Mouse (Mus musculus): ENCODE data around the gene Muc2. TPM values are rescaled to one million over a fixed set of nuclear protein-coding genes. Genes with fewer than 3 reads are reported as not detected.

The Muc2 gene
- 0.35 and 0.48 TPM in 2 replicates for polyA plus RNA-seq (2015; fragmentation: Nextera tagmentation; extraction: Ambion mirVana)

GRCm38 (mm10) chr7:141690040-141690439, at the start of gene Muc2:
Muc2 (plus strand) TSS chr7:141690340.
- Histone ChIP-seq H3K27me3 (ENCODE audit: control insufficient read depth, insufficient read depth, low read depth, low read length) (0 out of 2 replicates have a peak, but pooled peaks cover 2% of the 10 kb centered on the region), H3K9ac (ENCODE audit: low read length) (no peak within 1 kb of the TSS), H3K4me1 (replicated peaks; ENCODE audit: control insufficient read depth, insufficient read depth, low read length) (no peaks in the 10 kb centered on the region), H3K27ac (ENCODE audit: low read length) (no peak within 1 kb of the TSS), H3K9me3 (ENCODE audit: control insufficient read depth, low read length) (no peaks in the 10 kb centered on the region), H3K4me2 (ENCODE audit: low read depth, low read length) (no peak within 1 kb of the TSS), H3K36me3 (ENCODE audit: control insufficient read depth, insufficient read depth, low read length) (no peaks in the 10 kb centered on the region), H3K4me3 (ENCODE audit: low read length) (no peak within 1 kb of the TSS)
- 75% methylated on average over 8 of the region's 8 CpGs for WGBS
- no peak for ATAC-seq (ENCODE audit: low read depth)

DNA sequence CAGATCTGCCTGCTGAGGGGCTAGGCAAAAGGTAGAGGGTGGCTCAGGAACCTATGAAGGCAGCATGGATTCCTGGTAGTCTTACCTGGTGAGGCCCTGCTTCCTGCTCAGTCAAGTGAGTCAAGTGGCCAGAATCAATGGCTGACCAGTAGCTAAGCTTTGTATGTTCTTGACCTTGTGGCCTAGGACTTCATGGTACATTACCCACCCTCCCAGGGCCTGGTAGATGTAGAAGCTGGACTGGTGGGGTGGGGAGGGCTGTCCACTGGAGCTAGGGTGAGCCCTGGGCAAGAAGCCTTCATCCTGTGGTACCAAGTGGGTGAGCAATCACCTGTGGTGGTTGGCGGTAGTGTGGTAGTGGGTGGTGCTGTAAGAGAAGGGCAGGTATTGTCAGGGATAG, 47.8 kb upstream of the Muc2 start:
- ATAC-seq (ENCODE audit: low read depth) = no peak
- no peaks in the 10 kb centered on the region for H3K4me1 ChIP-seq (replicated peaks; ENCODE audit: control insufficient read depth, insufficient read depth, low read length)
- no peaks in the 10 kb centered on the region for H3K36me3 ChIP-seq (ENCODE audit: control insufficient read depth, insufficient read depth, low read length)
- H3K27me3 ChIP-seq (ENCODE audit: control insufficient read depth, insufficient read depth, low read depth, low read length) = no peaks in the 10 kb centered on the region
- H3K9me3 ChIP-seq (ENCODE audit: control insufficient read depth, low read length) = no peaks in the 10 kb centered on the region
- no peak overlapping the region for H3K4me3 ChIP-seq (ENCODE audit: low read length)
- no peak overlapping the region for H3K27ac ChIP-seq (ENCODE audit: low read length)
- WGBS = 75% methylated on average over 1 of the region's 1 CpGs
- H3K4me2 ChIP-seq (ENCODE audit: low read depth, low read length) = no peak overlapping the region
- no peak overlapping the region for H3K9ac ChIP-seq (ENCODE audit: low read length)

GRCm38 (mm10) chr7:141643160-141643559, 47.0 kb upstream of the Muc2 start:
- Histone ChIP-seq H3K4me3 (ENCODE audit: low read length) (no peak overlapping the region), H3K9ac (ENCODE audit: low read length) (no peak overlapping the region), H3K27me3 (ENCODE audit: control insufficient read depth, insufficient read depth, low read depth, low read length) (no peaks in the 10 kb centered on the region), H3K4me2 (ENCODE audit: low read depth, low read length) (no peak overlapping the region), H3K27ac (ENCODE audit: low read length) (no peak overlapping the region), H3K9me3 (ENCODE audit: control insufficient read depth, low read length) (no peaks in the 10 kb centered on the region), H3K36me3 (ENCODE audit: control insufficient read depth, insufficient read depth, low read length) (no peaks in the 10 kb centered on the region), H3K4me1 (replicated peaks; ENCODE audit: control insufficient read depth, insufficient read depth, low read length) (no peaks in the 10 kb centered on the region)
- no peak for ATAC-seq (ENCODE audit: low read depth)
- 50% methylated on average over 3 of the region's 3 CpGs for WGBS

DNA sequence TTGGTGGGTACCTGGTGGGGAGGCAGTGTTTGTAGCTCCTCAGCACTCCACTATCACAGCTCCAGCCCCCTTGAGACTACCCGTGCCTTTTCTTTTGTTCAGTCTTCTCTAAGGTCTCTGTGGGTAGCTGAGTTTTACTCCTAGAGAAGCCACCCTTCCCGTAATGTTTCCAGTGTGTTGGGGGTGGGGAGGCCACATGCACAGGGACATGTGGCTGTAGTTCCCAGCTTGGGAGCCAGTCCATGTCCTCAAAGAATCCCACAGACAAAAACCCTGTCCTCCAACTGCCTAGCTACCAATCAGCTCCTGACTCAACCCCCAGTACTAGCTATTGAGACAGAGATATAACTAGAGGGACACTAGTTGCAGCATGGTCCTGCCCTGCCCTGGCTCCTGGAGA, 43.1 kb upstream of the Muc2 start:
- WGBS = 67% methylated on average over 2 of the region's 2 CpGs
- H3K4me1 ChIP-seq (replicated peaks; ENCODE audit: control insufficient read depth, insufficient read depth, low read length) = no peaks in the 10 kb centered on the region

DNA sequence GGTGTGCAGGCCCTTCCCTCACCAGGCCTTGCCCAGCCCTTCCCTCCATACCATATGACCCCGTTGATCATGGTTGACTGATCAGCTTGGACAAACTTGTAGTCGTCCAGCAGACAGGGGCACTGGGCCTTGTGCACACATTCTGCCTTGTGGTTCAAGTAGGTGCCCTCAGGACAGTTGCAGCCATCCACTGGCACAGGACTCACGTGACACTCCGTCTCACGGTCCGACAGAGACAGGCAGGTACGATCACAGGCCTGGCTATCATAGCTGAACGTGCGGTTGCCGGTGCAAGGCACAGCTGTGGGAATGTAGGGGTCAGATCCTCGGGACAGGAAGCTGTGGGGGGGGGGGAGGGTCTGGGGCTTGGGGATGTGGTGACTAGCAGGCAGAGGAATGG, 42.3 kb upstream of the Muc2 start:
- ATAC-seq (ENCODE audit: low read depth) = no peak
- Histone ChIP-seq H3K27ac (ENCODE audit: low read length) (no peak overlapping the region), H3K4me3 (ENCODE audit: low read length) (no peak overlapping the region), H3K4me2 (ENCODE audit: low read depth, low read length) (no peak overlapping the region), H3K9ac (ENCODE audit: low read length) (no peak overlapping the region), H3K27me3 (ENCODE audit: control insufficient read depth, insufficient read depth, low read depth, low read length) (no peaks in the 10 kb centered on the region), H3K4me1 (replicated peaks; ENCODE audit: control insufficient read depth, insufficient read depth, low read length) (no peaks in the 10 kb centered on the region), H3K36me3 (ENCODE audit: control insufficient read depth, insufficient read depth, low read length) (no peaks in the 10 kb centered on the region), H3K9me3 (ENCODE audit: control insufficient read depth, low read length) (no peaks in the 10 kb centered on the region)
- 49% methylated on average over 10 of the region's 11 CpGs for WGBS

More for the DNA sequence above, 43.1 kb upstream of the Muc2 start:
- Histone ChIP-seq H3K9me3 (ENCODE audit: control insufficient read depth, low read length) (no peaks in the 10 kb centered on the region), H3K27ac (ENCODE audit: low read length) (no peak overlapping the region), H3K4me3 (ENCODE audit: low read length) (no peak overlapping the region), H3K4me2 (ENCODE audit: low read depth, low read length) (no peak overlapping the region), H3K27me3 (ENCODE audit: control insufficient read depth, insufficient read depth, low read depth, low read length) (no peaks in the 10 kb centered on the region), H3K36me3 (ENCODE audit: control insufficient read depth, insufficient read depth, low read length) (no peaks in the 10 kb centered on the region), H3K9ac (ENCODE audit: low read length) (no peak overlapping the region)
- ATAC-seq (ENCODE audit: low read depth) = no peak

DNA sequence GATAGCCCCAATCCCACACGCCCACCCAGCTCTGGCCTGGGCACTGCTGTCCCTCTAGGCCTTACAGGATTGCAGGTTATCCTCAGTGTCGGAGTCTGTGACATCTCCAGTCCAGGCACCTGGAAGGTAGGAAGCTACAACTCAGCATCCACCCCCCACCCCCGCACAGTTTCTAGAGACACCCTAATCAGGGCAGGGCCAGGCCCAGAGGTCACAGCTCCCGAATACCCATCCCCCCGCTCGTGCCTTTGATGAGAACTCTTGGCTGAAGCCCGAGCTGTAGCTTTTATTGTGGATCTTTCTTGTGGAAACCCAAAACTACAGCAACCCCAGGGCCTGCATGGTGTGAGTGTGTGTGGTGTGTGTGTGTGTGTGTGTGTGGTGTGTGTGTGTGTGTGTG, 37.9 kb upstream of the Muc2 start:
- 44% methylated on average over 7 of the region's 7 CpGs for WGBS
- no peak overlapping the region for H3K27ac ChIP-seq (ENCODE audit: low read length)
- no peaks in the 10 kb centered on the region for H3K36me3 ChIP-seq (ENCODE audit: control insufficient read depth, insufficient read depth, low read length)
- no peak overlapping the region for H3K4me3 ChIP-seq (ENCODE audit: low read length)
- H3K27me3 ChIP-seq (ENCODE audit: control insufficient read depth, insufficient read depth, low read depth, low read length) = no peaks in the 10 kb centered on the region
- H3K9ac ChIP-seq (ENCODE audit: low read length) = no peak overlapping the region
- no peaks in the 10 kb centered on the region for H3K4me1 ChIP-seq (replicated peaks; ENCODE audit: control insufficient read depth, insufficient read depth, low read length)
- no peaks in the 10 kb centered on the region for H3K9me3 ChIP-seq (ENCODE audit: control insufficient read depth, low read length)
- ATAC-seq (ENCODE audit: low read depth) = no peak
- H3K4me2 ChIP-seq (ENCODE audit: low read depth, low read length) = no peak overlapping the region

GRCm38 (mm10) chr7:141660346-141660745, 29.8 kb upstream of the Muc2 start:
- no peaks in the 10 kb centered on the region for H3K36me3 ChIP-seq (ENCODE audit: control insufficient read depth, insufficient read depth, low read length)
- H3K4me1 ChIP-seq (replicated peaks; ENCODE audit: control insufficient read depth, insufficient read depth, low read length) = peaks cover 7% of the 10 kb centered on the region; the same call in 1 of the 2 replicates
- H3K4me3 ChIP-seq (ENCODE audit: low read length) = no peak overlapping the region
- no peaks in the 10 kb centered on the region for H3K27me3 ChIP-seq (ENCODE audit: control insufficient read depth, insufficient read depth, low read depth, low read length)
- no peak overlapping the region for H3K27ac ChIP-seq (ENCODE audit: low read length)
- H3K4me2 ChIP-seq (ENCODE audit: low read depth, low read length) = no peak overlapping the region
- ATAC-seq (ENCODE audit: low read depth) = peak; percentile 34
- WGBS = 25% methylated on average over 1 of the region's 1 CpGs
- no peaks in the 10 kb centered on the region for H3K9me3 ChIP-seq (ENCODE audit: control insufficient read depth, low read length)
- H3K9ac ChIP-seq (ENCODE audit: low read length) = no peak overlapping the region

DNA sequence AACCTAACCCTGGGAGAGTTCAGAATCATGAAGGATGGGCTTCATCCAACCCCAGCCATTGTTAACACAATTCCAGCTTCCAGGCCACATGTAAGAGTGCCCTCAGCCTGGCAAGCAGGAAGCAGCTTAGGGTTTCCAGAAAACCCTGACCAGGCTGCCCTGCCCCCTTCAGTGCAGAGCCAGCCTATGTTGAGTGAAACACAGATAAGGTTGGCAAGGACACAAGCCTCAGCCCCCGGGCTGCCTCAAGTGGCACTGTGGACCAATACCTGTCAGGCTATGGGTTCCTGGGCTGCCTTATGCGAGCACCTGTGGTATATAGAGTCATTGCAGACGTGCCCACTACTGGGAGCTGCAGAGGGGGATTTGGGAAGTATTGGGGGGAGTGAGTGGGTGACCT, 28.7 kb upstream of the Muc2 start:
- Histone ChIP-seq H3K27me3 (ENCODE audit: control insufficient read depth, insufficient read depth, low read depth, low read length) (no peaks in the 10 kb centered on the region), H3K27ac (ENCODE audit: low read length) (no peak overlapping the region), H3K4me2 (ENCODE audit: low read depth, low read length) (no peak overlapping the region), H3K4me1 (replicated peaks; ENCODE audit: control insufficient read depth, insufficient read depth, low read length) (peaks cover 7% of the 10 kb centered on the region; the same call in 1 of the 2 replicates), H3K9me3 (ENCODE audit: control insufficient read depth, low read length) (no peaks in the 10 kb centered on the region), H3K4me3 (ENCODE audit: low read length) (no peak overlapping the region), H3K9ac (ENCODE audit: low read length) (no peak overlapping the region), H3K36me3 (ENCODE audit: control insufficient read depth, insufficient read depth, low read length) (no peaks in the 10 kb centered on the region)
- 51% methylated on average over 3 of the region's 3 CpGs for WGBS
- peak; percentile 58; the same call in 1 of the 2 replicates for ATAC-seq (ENCODE audit: low read depth)

DNA sequence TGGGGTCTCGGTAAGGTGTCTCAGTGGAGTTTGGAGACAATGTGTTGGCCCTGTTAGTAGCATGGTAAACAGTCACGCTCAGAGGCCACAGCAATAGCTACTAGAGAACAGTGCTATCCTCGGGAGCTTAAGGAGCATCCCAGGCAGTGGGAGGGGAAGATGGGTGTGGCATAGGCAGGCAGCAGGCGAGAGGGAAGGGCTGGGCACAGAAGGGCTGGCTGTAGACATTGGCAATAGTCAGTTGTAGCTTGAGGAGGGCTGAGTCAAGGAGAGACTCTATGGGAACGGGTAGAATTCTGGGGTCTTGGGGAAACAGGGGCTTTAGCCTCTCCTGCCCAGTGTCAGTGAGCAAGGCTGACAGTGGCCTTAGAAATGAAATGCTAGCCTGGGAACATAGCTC, 27.9 kb upstream of the Muc2 start:
- no peaks in the 10 kb centered on the region for H3K27me3 ChIP-seq (ENCODE audit: control insufficient read depth, insufficient read depth, low read depth, low read length)
- no peaks in the 10 kb centered on the region for H3K9me3 ChIP-seq (ENCODE audit: control insufficient read depth, low read length)
- WGBS = 58% methylated on average over 5 of the region's 5 CpGs
- H3K27ac ChIP-seq (ENCODE audit: low read length) = no peak overlapping the region
- ATAC-seq (ENCODE audit: low read depth) = no peak
- H3K4me1 ChIP-seq (replicated peaks; ENCODE audit: control insufficient read depth, insufficient read depth, low read length) = peaks cover 7% of the 10 kb centered on the region; the same call in 1 of the 2 replicates
- no peaks in the 10 kb centered on the region for H3K36me3 ChIP-seq (ENCODE audit: control insufficient read depth, insufficient read depth, low read length)
- H3K4me3 ChIP-seq (ENCODE audit: low read length) = no peak overlapping the region
- no peak overlapping the region for H3K9ac ChIP-seq (ENCODE audit: low read length)
- no peak overlapping the region for H3K4me2 ChIP-seq (ENCODE audit: low read depth, low read length)

DNA sequence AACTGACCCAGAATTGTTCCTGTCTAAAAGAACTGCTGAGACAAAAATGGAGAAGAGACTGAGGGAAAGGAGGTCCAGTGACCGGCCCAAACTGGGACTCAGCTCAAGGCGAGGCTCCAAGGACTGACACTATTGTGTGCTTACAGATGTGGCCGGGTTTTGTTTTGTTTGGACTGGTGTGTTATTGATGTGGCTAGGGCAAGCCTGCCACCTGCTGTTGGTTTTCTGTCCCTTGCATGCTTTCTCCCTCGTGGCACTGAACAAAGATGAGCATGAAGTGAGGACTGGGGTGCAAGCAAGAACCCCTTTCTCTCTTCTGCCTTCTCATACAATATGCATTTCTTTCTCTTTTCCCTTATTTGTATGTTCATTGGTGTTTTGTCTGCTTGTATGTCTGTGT, 23.9 kb upstream of the Muc2 start:
- Histone ChIP-seq H3K27ac (ENCODE audit: low read length) (no peak overlapping the region), H3K4me2 (ENCODE audit: low read depth, low read length) (no peak overlapping the region), H3K9me3 (ENCODE audit: control insufficient read depth, low read length) (no peaks in the 10 kb centered on the region), H3K36me3 (ENCODE audit: control insufficient read depth, insufficient read depth, low read length) (no peaks in the 10 kb centered on the region), H3K27me3 (ENCODE audit: control insufficient read depth, insufficient read depth, low read depth, low read length) (no peaks in the 10 kb centered on the region), H3K9ac (ENCODE audit: low read length) (no peak overlapping the region), H3K4me3 (ENCODE audit: low read length) (no peak overlapping the region), H3K4me1 (replicated peaks; ENCODE audit: control insufficient read depth, insufficient read depth, low read length) (peaks cover 4% of the 10 kb centered on the region; the same call in 1 of the 2 replicates)
- peak; percentile 38; the same call in 1 of the 2 replicates for ATAC-seq (ENCODE audit: low read depth)
- 14% methylated on average over 4 of the region's 4 CpGs for WGBS

Data from lung, embryonic 16.5 days (tissue).